Mouse (Mus musculus): Measurements from ENCODE around the gene Ppp1r8. TPM values are rescaled to one million over a fixed set of nuclear protein-coding genes. Genes with fewer than 3 reads are reported as not detected.

Ppp1r8 gene
- 10 to 100 TPM; 48.9 to 55.3 TPM for total RNA-seq (2023)

DNA sequence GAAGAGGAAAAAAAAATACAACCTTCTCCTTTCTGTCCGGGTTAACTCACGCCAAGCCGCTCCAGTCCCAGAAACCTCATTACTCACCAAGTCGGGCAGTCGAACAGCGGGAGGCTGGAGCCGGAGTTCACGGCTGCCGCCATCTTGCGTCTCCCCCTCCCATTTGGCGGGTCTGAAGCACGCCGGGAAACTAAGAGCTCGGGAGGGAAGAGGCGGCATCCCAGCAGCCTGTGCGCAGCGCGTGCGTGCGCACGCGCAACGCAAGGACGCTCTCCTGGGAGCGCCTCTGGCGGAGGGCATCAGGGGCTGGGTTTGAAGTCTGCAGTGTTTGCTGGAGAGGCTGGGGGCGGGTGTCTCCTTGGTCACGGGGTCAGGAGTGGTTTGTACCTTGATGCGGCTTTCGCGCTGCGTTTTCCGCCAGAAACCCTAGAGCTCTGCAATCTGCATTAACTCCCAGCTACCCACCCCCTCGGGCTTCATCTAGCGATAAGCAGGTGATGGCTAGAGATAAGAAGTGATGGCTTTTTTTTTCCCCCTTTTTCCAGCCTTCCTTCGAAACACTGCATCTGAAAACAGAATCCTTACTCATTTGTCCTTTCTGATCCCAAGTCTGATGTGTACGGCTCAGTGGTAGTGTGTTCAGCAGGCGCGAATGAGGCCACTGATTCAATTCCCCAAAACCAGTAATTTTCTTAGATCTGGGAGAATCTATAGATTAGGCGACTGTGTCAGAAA is at the start of gene Ppp1r8:
TSS of gene Ppp1r8 (minus strand) at position 200 of the 735 bp plus-strand sequence.

DNA sequence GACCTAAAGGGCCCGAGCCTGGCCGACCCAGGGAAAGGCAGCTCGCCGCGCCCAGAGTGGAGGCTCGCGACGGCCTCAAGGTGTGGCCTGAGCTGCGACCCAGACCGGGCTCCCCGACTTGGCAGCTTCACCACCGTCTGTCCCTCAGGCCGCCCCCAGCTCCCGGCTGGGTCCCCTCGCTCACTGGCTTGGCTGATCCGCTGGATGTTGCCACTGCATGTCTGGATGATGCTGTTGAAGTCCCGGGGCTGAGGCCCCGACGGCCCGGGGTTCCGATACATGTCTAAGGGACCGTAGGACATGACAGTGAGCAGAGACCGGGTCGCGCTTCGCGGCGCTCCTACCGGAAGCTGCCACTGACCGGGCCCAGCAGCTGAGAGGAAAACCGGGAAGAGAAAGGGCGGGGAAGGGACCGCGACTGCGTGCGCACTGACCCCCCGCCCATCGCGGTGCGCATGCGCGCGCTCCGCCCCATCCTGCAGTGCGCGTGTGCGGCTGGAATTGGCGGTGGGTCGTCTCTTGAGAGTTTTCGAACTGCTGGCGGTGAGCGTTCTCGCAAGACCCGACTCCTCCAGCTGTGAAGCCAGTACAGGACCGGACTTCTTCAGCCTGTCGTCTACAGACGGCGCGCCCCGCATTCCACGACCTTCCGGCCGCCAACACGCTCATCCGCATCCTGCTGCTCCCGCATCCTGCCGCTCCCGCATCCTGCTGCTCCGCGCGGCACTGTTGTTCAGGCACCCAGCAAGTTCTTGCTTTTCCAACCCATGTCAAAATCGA is 41.3 kb upstream of the Ppp1r8 start, which contains the start of gene Stx12:
TSS of gene Stx12 (minus strand) at position 446 of the 780 bp plus-strand sequence.

DNA sequence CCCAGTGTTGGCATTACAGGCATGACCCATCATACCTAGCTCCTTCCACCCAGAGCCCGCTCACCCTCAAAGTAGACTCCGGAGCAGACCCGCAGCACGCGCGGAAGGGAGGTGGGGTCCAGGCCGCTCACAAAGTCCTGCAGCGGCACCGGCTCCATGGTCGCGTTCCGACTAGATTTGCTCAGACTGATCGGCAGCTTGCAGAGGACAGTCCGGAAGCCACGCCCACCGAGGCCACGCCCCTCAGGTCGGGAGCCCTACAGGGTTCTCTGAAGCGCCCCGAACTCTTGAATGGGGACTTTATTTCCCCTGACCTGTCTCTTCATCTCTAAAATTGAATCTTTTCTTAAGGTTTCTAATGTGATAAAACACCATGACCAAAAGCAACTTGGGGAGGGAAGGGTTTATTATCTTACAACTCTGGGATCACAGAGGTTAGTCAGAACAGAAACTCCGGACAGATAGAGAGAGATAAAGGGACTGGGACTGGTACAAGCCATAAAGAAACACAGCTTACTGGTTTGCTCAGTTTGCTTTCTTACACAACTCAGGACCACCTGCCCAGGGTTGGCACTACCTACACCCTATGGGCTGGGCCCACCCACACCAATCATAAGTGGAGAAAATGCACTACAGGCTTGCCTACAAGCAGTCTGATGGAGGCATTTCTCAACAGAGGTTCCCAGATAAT is 46.6 kb downstream of the Ppp1r8 start, which contains the start of gene Themis2:
TSS of gene Themis2 (minus strand) at position 192 of the 691 bp plus-strand sequence.

Other genes with a start within 250 kb of the Ppp1r8 start
- gene Eya3, start 204.2 kb downstream of the Ppp1r8 start, total RNA-seq (2023), result 10 to 100 TPM; 51.0 to 54.2 TPM
- gene Xkr8, start 110.6 kb downstream of the Ppp1r8 start, total RNA-seq (2023), result 1 to 10 TPM; 2.2 to 3.0 TPM
- gene Smpdl3b, start 85.9 kb downstream of the Ppp1r8 start, total RNA-seq (2023), result 1 to 10 TPM in 1 of 2 experiments, under 1 TPM in 1; 0.39 to 1.2 TPM
- 10 to 100 TPM; 55.5 to 59.9 TPM for gene Rpa2, start 74.8 kb downstream of the Ppp1r8 start, total RNA-seq (2023)
- 1 to 10 TPM; 1.2 to 3.4 TPM for gene Themis2, start 46.8 kb downstream of the Ppp1r8 start, total RNA-seq (2023)
- 10 to 100 TPM; 20.4 to 27.0 TPM for gene Stx12, start 41.3 kb upstream of the Ppp1r8 start, total RNA-seq (2023)
- gene Fam76a, start 79.4 kb upstream of the Ppp1r8 start, total RNA-seq (2023), result 10 to 100 TPM; 27.4 to 36.8 TPM
- 1 to 10 TPM; 2.5 to 6.2 TPM for gene Fgr, start 130.9 kb upstream of the Ppp1r8 start, total RNA-seq (2023)
- gene Ahdc1, start 168.1 kb upstream of the Ppp1r8 start, total RNA-seq (2023), result 10 to 100 TPM; 63.0 to 66.9 TPM

All from T-cell, adult 66 days (primary cell).